Mouse (Mus musculus) lung, adult 2 months (tissue): ENCODE results near the gene Nipa2.

Experiments used
- CTCF ChIP-seq: fragments of 200-500 bp; IDR thresholded peaks from 2 replicates; pipeline ENCODE4 v1.5.1; 2011; ENCODE audit warnings: mild to moderate bottlenecking, low read length, control low read depth; ENCODE audit not compliant: insufficient read depth
- POLR2A ChIP-seq: fragments of 200-500 bp; IDR thresholded peaks from 2 replicates; pipeline ENCODE4 v1.6.1; 2011; ENCODE audit warnings: low read depth, mild to moderate bottlenecking, control low read depth, low read length, borderline replicate concordance; ENCODE audit errors: extremely low read depth

DNA sequence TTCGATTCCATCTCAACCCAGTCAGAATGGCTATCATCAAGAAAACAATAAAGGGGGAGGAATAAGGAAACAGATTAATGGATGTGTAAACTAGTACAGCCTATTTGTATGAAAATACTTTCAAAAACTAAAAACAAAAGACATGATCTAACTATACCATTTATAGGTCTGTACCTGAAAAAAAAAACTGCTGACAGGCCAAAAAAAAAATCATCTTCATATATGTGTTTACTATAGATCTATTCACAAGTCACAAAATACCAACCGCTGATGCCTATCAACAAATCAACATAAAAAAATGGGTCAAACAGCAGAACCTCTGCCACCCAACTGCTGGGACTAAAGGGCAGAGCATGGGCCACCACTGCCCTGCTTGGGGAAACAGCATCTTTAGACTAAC lies 6.2 kb downstream of the Nipa2 start:
- TF ChIP-seq CTCF (no peak), POLR2A (no peak)
